Mouse (Mus musculus) thymus, postnatal 4 days (tissue): Measurements from ENCODE around the gene Bex3.

Source experiments
- DNase-seq: peaks from one replicate; pipeline ENCODE4 v3.0.0; 2021

The Bex3 gene

DNA sequence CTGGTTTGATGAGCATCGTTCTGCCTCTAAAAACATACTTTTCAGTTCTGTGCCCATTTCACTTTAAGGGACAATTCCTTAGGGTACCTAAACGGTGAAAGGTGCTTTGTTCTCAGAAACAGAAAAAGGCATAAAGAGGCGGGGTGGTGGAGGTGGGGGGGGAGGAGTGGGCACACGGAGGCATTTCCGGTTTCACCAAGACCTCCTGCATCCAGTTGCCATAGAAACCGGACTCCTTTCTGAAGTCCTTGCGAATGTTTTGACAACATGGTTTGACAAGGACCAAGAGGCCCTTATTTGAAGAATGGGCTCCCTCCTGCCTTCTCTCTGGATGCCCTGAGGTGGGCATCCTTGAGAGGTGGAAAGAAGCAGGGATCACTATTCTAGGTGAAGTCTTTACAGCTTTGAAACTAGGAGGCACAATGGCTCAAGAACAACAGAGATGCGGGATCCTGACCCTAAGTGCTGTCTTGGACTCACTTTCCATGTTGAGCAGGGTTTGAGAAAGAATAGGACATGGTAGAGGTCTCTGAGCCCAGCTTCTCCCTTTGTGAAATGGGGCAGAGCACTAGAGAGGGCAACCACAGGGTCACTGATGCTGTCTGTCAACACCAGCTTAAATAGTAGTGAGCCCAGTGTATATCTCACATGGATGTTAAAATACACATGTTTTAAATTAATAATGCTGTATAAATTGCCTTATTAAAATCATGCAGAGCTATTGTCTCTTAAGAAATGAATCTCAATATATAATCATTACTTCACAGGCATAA, 43.9 kb downstream of the Bex3 start:
- DNase-seq = no peak

DNA sequence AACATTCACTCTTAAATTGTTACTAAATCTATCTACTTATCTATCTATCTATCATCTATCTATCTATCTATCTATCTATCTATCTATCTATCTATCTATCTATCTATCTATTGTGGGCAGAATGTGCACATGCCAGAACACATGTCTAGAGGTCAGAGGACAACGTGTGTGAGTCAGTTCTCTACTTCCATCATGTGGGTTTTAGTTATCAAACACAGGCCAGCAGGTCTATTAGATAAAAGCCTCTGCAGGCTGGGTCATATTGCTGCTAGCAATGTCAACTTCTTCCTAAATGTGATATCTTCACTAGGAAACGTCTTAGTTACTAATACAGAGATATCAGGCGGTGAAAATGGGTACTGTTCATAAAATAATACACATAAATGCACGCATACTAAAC, 49.9 kb downstream of the Bex3 start:
- DNase-seq = no peak
